Mouse (Mus musculus) E14TG2a.4 (cell line): ENCODE data around the gene Usp6nl.

Experiments used
- H3K27me3 ChIP-seq: 2 replicates; pipeline ENCODE4 v1.6.1; 2014; ENCODE audit warnings: low read length, control low read depth; ENCODE audit not compliant: insufficient read depth
- H3K36me3 ChIP-seq: 2 replicates; pipeline ENCODE4 v1.6.1; 2014; ENCODE audit warnings: low read length, control low read depth; ENCODE audit not compliant: insufficient read depth
- H3K4me1 ChIP-seq: replicated peaks from 2 replicates; pipeline ENCODE4 v1.6.1; 2014; ENCODE audit warnings: low read depth, low read length, control low read depth
- H3K4me3 ChIP-seq: replicated peaks from 2 replicates; pipeline ENCODE4 v1.5.1; 2014; ENCODE audit warnings: mild to moderate bottlenecking, low read length
- H3K9me3 ChIP-seq: 2 replicates; pipeline ENCODE4 v1.6.1; 2014; ENCODE audit warnings: low read length, control low read depth
- CTCF ChIP-seq: conservative IDR thresholded peaks from 2 replicates; pipeline ENCODE4 v1.5.1; 2014; ENCODE audit warnings: low read length
- NANOG ChIP-seq: IDR thresholded peaks from 2 replicates; pipeline ENCODE4 v1.6.1; 2014; ENCODE audit warnings: borderline replicate concordance, low read length, mixed read lengths
- POU5F1 ChIP-seq: IDR thresholded peaks from 2 replicates; pipeline ENCODE4 v1.6.1; 2014; ENCODE audit warnings: low read length, borderline replicate concordance

Usp6nl gene

GRCm38 (mm10) chr2:6477884-6478283, 155.4 kb downstream of the Usp6nl start:
- Histone ChIP-seq H3K4me1 (no peaks in the 10 kb centered on the region), H3K36me3 (no peaks in the 10 kb centered on the region), H3K27me3 (no peaks in the 10 kb centered on the region), H3K4me3 (no peak overlapping the region), H3K9me3 (peaks cover 13% of the 10 kb centered on the region)
- TF ChIP-seq CTCF: no peak
- no peak for TF ChIP-seq NANOG
- no peak for TF ChIP-seq POU5F1

DNA sequence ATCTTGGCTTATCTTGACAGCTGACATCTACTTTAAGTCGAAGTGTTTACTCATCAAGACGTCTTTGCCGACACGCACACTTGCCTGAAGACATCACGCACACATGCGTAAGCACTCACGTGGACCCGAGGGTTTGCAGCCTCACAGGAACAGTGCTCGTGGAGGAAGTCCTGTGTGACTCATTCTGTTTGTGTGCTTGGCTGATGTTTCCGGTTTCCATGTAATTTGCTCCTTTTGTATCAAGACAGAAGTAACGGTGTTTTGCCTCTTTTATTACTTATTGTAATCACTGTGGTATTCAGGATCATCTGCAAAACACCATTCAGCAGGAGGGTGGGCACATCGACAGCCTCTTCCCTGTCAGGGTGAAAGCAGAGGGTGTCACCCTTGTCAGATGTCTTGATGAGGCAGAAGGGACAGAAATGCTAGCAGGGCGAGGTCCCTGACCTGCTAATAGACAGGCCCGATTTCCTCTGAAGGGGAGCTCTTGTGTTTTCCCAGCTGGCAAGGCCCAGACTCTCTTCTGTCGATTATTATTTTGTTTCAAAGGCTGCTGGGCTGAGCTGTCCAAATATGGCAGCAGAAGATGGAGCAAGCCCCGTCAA, 156.0 kb downstream of the Usp6nl start:
- H3K27me3 ChIP-seq: no peaks in the 10 kb centered on the region
- H3K4me1 ChIP-seq: no peaks in the 10 kb centered on the region
- H3K36me3 ChIP-seq: no peaks in the 10 kb centered on the region
- TF ChIP-seq POU5F1 (no peak), NANOG (no peak), CTCF (no peak)
- H3K9me3 ChIP-seq: peaks cover 13% of the 10 kb centered on the region
- H3K4me3 ChIP-seq: no peak overlapping the region

DNA sequence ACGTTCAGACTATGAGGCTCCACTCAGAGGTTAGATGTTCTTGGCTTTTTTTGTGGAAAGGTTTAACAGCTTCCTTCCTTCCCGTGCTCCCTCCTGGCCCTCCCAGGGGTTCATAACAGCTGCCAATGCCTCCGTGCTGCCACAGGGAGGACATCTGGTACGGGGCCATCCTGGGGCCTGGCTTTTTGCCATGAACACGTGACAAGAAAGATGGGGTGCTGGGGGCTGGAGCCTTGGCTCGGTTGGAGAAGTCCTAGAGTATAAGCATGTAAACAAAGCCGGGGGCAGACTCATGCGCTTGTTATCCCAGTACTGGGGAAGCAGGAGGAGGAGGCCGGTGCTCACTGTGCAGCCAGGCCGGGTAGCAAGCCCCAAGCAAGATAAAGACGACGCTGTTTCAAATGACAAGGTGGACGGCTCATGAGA, 156.5 kb downstream of the Usp6nl start:
- H3K36me3 ChIP-seq: no peaks in the 10 kb centered on the region
- TF ChIP-seq CTCF: no peak
- no peak for TF ChIP-seq NANOG
- no peak for TF ChIP-seq POU5F1
- no peaks in the 10 kb centered on the region for H3K27me3 ChIP-seq
- no peak overlapping the region for H3K4me3 ChIP-seq
- peaks cover under 1% of the 10 kb centered on the region; the same call in 1 of the 2 replicates for H3K4me1 ChIP-seq
- peaks cover 13% of the 10 kb centered on the region for H3K9me3 ChIP-seq

DNA sequence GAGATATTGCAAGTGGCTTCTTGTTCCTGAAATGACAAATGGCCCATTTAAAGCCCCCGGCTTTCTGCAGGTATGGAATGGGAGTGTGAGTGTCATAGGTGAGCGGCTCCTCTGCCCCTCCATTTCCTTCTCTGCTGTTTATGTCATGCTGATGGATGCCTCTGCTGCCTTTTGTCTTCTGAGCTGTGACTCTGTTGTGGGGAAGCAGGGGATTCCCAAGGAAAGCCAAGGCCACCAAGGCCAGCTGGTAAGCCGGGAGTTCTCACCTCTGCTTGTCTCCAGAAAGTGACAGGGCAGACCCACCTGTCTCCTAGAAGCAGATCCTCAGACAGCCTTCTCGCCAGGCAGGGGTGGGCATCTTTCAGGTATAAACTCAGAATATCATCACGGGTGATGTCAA, 157.2 kb downstream of the Usp6nl start:
- H3K4me1 ChIP-seq: peaks cover 4% of the 10 kb centered on the region; the same call in 1 of the 2 replicates
- no peak overlapping the region for H3K4me3 ChIP-seq
- peaks cover 9% of the 10 kb centered on the region for H3K9me3 ChIP-seq
- TF ChIP-seq CTCF: no peak
- TF ChIP-seq POU5F1: no peak
- TF ChIP-seq NANOG: no peak
- no peaks in the 10 kb centered on the region for H3K36me3 ChIP-seq
- no peaks in the 10 kb centered on the region for H3K27me3 ChIP-seq

DNA sequence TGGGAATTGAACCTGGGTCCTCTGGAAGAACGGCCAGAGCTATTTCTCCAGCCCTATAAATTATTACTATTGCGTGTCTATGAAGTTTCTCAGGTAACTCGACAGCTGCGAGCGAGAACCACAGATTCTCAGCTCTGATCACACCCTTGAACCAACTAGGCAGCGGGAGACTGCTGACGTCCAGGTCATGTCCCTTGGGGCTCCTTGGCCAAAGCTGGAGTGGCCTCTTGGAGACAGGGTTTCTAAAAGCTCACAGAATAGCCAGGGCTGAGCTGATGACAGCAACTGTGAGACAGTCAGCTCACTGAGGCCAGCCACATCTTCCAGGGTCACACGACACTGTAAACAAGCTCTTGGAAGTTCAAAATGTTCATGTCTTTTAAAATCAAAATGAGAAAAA, 159.5 kb downstream of the Usp6nl start:
- H3K9me3 ChIP-seq: no peaks in the 10 kb centered on the region; the same call in 1 of the 2 replicates
- TF ChIP-seq POU5F1: no peak
- no peak for TF ChIP-seq CTCF
- TF ChIP-seq NANOG: no peak
- no peaks in the 10 kb centered on the region for H3K27me3 ChIP-seq
- no peak overlapping the region for H3K4me3 ChIP-seq
- no peaks in the 10 kb centered on the region for H3K36me3 ChIP-seq
- H3K4me1 ChIP-seq: peaks cover 4% of the 10 kb centered on the region; the same call in 1 of the 2 replicates

- no peak for TF ChIP-seq POU5F1
- TF ChIP-seq NANOG: no peak
- Histone ChIP-seq H3K36me3 (no peaks in the 10 kb centered on the region), H3K9me3 (peaks cover 4% of the 10 kb centered on the region; the same call in 1 of the 2 replicates), H3K27me3 (no peaks in the 10 kb centered on the region), H3K4me3 (no peak overlapping the region), H3K4me1 (peaks cover 4% of the 10 kb centered on the region; the same call in 1 of the 2 replicates)
Measured at GRCm38 (mm10) chr2:6482411-6482810, 159.9 kb downstream of the Usp6nl start.

- peaks cover 11% of the 10 kb centered on the region; the same call in 1 of the 2 replicates for H3K9me3 ChIP-seq
- H3K27me3 ChIP-seq: no peaks in the 10 kb centered on the region
- TF ChIP-seq POU5F1 (no peak), CTCF (no peak), NANOG (no peak)
- H3K36me3 ChIP-seq: no peaks in the 10 kb centered on the region
- no peak overlapping the region for H3K4me3 ChIP-seq
- peaks cover 4% of the 10 kb centered on the region; the same call in 1 of the 2 replicates for H3K4me1 ChIP-seq
Measured at GRCm38 (mm10) chr2:6483081-6483992, 160.9 kb downstream of the Usp6nl start.

DNA sequence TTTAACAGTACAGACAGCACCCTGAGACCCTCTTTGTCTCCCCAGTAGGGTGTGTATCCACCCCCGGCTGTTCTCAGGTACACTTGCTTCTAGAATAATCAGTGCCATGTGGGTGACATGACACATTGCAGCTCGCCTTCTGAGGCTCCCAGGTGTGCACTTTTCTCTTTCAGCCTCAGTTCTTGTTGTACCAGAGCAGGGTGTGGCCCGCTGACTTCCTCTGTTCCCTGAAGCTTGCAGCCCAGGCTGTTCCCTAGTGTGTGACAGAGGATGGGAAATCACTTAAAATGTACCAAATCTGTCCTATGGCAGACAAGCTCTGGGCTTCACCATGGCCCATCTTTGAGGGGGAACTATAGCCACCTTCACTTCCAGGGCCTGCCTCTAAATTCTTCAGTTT, 161.7 kb downstream of the Usp6nl start:
- Histone ChIP-seq H3K27me3 (no peaks in the 10 kb centered on the region), H3K36me3 (no peaks in the 10 kb centered on the region), H3K9me3 (peaks cover 11% of the 10 kb centered on the region; the same call in 1 of the 2 replicates), H3K4me3 (no peak overlapping the region), H3K4me1 (peaks cover 4% of the 10 kb centered on the region; the same call in 1 of the 2 replicates)
- TF ChIP-seq NANOG (no peak), POU5F1 (no peak), CTCF (no peak)
